Mouse (Mus musculus) cortical plate, adult 2 months (tissue): ENCODE measurements around the gene Igbp1. TPM values are rescaled to one million over a fixed set of nuclear protein-coding genes. Genes with fewer than 3 reads are reported as not detected.

Source experiments
- H3K27ac ChIP-seq: fragments of 200-500 bp; 2 replicates; pipeline ENCODE4 v1.5.1; 2012; ENCODE audit warnings: low read length, control low read depth, inconsistent platforms; ENCODE audit not compliant: insufficient read depth
- H3K4me1 ChIP-seq: fragments of 200-500 bp; 2 replicates; pipeline ENCODE4 v1.6.1; 2011; ENCODE audit warnings: low read length; ENCODE audit not compliant: control insufficient read depth, insufficient read depth
- H3K4me3 ChIP-seq: fragments of 200-500 bp; 2 replicates; pipeline ENCODE4 v1.5.1; 2011; ENCODE audit warnings: mild to moderate bottlenecking, low read length, control low read depth; ENCODE audit not compliant: insufficient read depth
- CTCF ChIP-seq: fragments of 200-500 bp; IDR thresholded peaks from 2 replicates; pipeline ENCODE4 v1.5.1; 2011; ENCODE audit warnings: mild to moderate bottlenecking, control low read depth, low read length; ENCODE audit not compliant: insufficient read depth; ENCODE audit errors: extremely low read depth
- POLR2A ChIP-seq: fragments of 200-500 bp; IDR thresholded peaks from 2 replicates; pipeline ENCODE4 v1.6.1; 2011; ENCODE audit warnings: mild to moderate bottlenecking, low read length, control low read depth; ENCODE audit not compliant: insufficient read depth; ENCODE audit errors: extremely low read depth
- polyA plus RNA-seq: library from polyadenylated mRNA; depleted of rRNA; stranded (reverse); fragments of >200 nt; gene quantifications from 2 replicates; pipeline ENCODE4 v1.2.3, GENCODE M21; 2012; rRNA removed

Igbp1 gene
- polyA plus RNA-seq = 42.9 and 46.0 TPM in 2 replicates

- Histone ChIP-seq H3K4me3 (peak within 1 kb of the TSS; percentile 82), H3K4me1 (no peaks in the 10 kb centered on the region), H3K27ac (no peak within 1 kb of the TSS)
- TF ChIP-seq CTCF = no peak
- 0 out of 2 replicates have a peak, but pooled peaks have one; percentile 18 for TF ChIP-seq POLR2A
Measured at GRCm38 (mm10) chrX:100494068-100494978, at the start of gene Igbp1. Igbp1 (plus strand) TSS chrX:100494291.

DNA sequence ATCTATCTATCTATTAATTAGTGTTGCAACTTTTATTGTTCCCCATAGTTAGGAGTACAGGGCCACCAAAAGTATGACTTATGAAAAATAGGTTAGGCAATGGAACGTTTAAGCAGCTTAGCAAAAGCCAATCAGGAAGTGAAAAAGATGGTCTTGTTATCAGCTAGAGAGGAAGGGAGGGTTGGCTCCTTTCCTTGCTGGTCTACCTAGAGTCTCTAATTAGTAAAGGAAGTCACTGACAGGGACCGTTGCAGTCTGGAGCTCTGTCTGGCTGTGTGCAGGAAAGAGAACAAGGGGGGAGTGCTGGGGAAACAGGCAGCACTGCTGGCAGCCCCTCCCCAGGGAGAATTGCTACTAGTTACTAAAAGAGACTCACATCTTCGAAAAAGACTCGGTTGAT is 26.0 kb upstream of the Igbp1 start:
- H3K27ac ChIP-seq = no peak overlapping the region
- H3K4me1 ChIP-seq = no peaks in the 10 kb centered on the region
- no peak overlapping the region for H3K4me3 ChIP-seq
- TF ChIP-seq CTCF = no peak
- no peak for TF ChIP-seq POLR2A

- TF ChIP-seq POLR2A (no peak), CTCF (no peak)
- no peaks in the 10 kb centered on the region for H3K4me1 ChIP-seq
- no peak overlapping the region for H3K27ac ChIP-seq
- no peak overlapping the region for H3K4me3 ChIP-seq
Measured at GRCm38 (mm10) chrX:100470126-100470525, 24.0 kb upstream of the Igbp1 start.

DNA sequence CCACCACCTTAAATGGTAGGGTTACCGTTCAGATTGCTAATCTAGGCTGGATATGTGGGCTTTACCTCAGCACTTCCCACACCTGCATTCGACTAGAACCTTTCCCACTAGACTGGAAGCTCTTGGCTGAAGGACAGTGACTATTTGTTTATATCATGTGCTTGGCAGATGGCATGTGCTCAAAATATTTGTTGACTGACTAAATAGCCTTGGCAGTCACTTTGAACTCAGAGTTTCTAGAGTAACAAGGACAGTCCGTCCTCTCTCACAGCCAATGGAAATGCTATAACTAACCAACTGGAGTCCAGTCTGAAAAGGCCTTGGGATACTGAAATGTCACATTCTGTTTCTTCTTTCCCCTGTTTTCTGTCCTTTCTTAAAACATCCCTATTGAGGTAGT is 22.6 kb upstream of the Igbp1 start:
- Histone ChIP-seq H3K4me3 (no peak overlapping the region), H3K27ac (no peak overlapping the region), H3K4me1 (no peaks in the 10 kb centered on the region)
- TF ChIP-seq POLR2A (no peak), CTCF (no peak)

GRCm38 (mm10) chrX:100475569-100476223 is 18.4 kb upstream of the Igbp1 start:
- no peak overlapping the region for H3K27ac ChIP-seq
- H3K4me3 ChIP-seq = no peak overlapping the region
- no peaks in the 10 kb centered on the region for H3K4me1 ChIP-seq
- TF ChIP-seq CTCF (no peak), POLR2A (no peak)

DNA sequence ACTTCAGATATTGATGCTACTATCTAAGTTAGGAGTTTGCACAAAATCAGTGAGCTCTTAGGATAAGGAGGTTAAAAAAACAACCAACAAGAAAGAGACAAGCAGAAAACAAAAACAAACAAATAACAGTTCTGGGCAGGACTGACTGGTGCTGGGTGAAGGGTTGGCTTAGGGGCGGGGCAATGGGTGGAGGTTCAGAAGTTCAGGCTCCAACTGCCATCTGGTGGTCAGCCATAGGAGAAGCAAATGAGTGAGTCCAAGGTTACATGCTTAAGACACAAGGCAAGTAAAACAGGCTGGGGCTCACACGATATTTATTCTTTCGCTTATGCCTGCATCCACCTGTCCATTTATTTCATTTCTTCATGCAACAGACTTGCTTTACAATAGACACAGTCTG is 13.8 kb upstream of the Igbp1 start:
- Histone ChIP-seq H3K4me1 (no peaks in the 10 kb centered on the region), H3K27ac (no peak overlapping the region), H3K4me3 (no peak overlapping the region)
- TF ChIP-seq POLR2A (no peak), CTCF (peak; percentile 50)

- Histone ChIP-seq H3K27ac (no peak overlapping the region), H3K4me1 (no peaks in the 10 kb centered on the region), H3K4me3 (peak overlapping the region; percentile 82)
- no peak for TF ChIP-seq POLR2A
- TF ChIP-seq CTCF = no peak
Measured at GRCm38 (mm10) chrX:100493500-100494067, 507 bp upstream of the Igbp1 start.

- Histone ChIP-seq H3K4me3 (no peak overlapping the region), H3K4me1 (no peaks in the 10 kb centered on the region), H3K27ac (no peak overlapping the region)
- TF ChIP-seq POLR2A (no peak), CTCF (no peak)
Measured at GRCm38 (mm10) chrX:100504175-100504851, 10.2 kb downstream of the Igbp1 start.

- TF ChIP-seq POLR2A = no peak
- no peak for TF ChIP-seq CTCF
- Histone ChIP-seq H3K27ac (no peak overlapping the region), H3K4me3 (no peak overlapping the region), H3K4me1 (no peaks in the 10 kb centered on the region)
Measured at GRCm38 (mm10) chrX:100508164-100508563, 14.1 kb downstream of the Igbp1 start.

DNA sequence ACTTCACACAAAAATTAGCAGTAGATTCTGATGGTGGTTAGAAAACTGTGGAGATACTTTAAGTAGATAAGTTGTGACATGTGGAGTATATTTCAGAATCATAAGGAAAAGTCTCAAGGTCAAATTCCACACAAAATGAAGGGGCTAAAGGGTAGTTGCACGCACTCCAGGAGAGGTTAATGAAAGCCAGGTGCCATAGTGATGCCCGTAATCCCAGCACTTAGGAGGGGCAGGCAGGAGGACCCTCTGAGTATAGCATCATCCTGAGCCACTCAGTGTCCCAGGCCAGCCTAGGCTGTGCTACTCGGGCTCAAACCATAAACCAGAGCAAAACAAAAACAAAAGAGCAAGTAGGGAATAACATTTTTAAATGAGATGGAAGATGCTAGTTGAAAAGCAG is 15.8 kb downstream of the Igbp1 start:
- Histone ChIP-seq H3K4me3 (no peak overlapping the region), H3K4me1 (no peaks in the 10 kb centered on the region), H3K27ac (no peak overlapping the region)
- no peak for TF ChIP-seq CTCF
